Mouse (Mus musculus): ENCODE measurements around the gene Nppb.

GRCm38 (mm10) chr4:147985205-147986132, at the start of gene Nppb:
- no peak for TF ChIP-seq EP300 (IDR thresholded peaks at IDR 0.05; ENCODE audit: low read depth)
- TF ChIP-seq CTCF (IDR thresholded peaks at IDR 0.05; ENCODE audit: low read depth), result no peak
